Mouse (Mus musculus) thymus, adult 2 months (tissue): ENCODE data around the gene Map2k2. TPM values are rescaled to one million over a fixed set of nuclear protein-coding genes. Genes with fewer than 3 reads are reported as not detected.

ENCODE experiments used
- DNase-seq: peaks from one replicate; pipeline ENCODE4 v3.0.0; 2021
- H3K27ac ChIP-seq: fragments of 200-500 bp; 2 replicates; pipeline ENCODE4 v1.5.1; 2012; ENCODE audit warnings: low read length, control low read depth; ENCODE audit not compliant: control insufficient read depth, insufficient read depth
- H3K27me3 ChIP-seq: fragments of 200-500 bp; 2 replicates; pipeline ENCODE4 v1.6.1; 2012; ENCODE audit warnings: mild to moderate bottlenecking, low read length, moderate library complexity, mixed read lengths; ENCODE audit not compliant: control insufficient read depth, insufficient read depth
- H3K36me3 ChIP-seq: fragments of 200-500 bp; 2 replicates; pipeline ENCODE4 v1.6.1; 2012; ENCODE audit warnings: mild to moderate bottlenecking, low read length, moderate library complexity; ENCODE audit not compliant: control insufficient read depth, insufficient read depth
- H3K4me1 ChIP-seq: fragments of 200-500 bp; replicated peaks from 2 replicates; pipeline ENCODE4 v1.6.1; 2012; ENCODE audit warnings: low read length; ENCODE audit not compliant: control insufficient read depth, insufficient read depth
- H3K4me3 ChIP-seq: fragments of 200-500 bp; 2 replicates; pipeline ENCODE4 v1.5.1; 2012; ENCODE audit warnings: mild to moderate bottlenecking, low read length, control low read depth, moderate library complexity; ENCODE audit not compliant: control insufficient read depth, insufficient read depth
- CTCF ChIP-seq: fragments of 200-500 bp; IDR thresholded peaks from 2 replicates; pipeline ENCODE4 v1.5.1; 2012; ENCODE audit warnings: mild to moderate bottlenecking, control low read depth, low read length, moderate library complexity, borderline replicate concordance; ENCODE audit not compliant: control insufficient read depth, poor library complexity, insufficient read depth; ENCODE audit errors: extremely low read depth
- POLR2A ChIP-seq: fragments of 200-500 bp; IDR thresholded peaks from 2 replicates; pipeline ENCODE4 v1.6.1; 2012; ENCODE audit warnings: mild to moderate bottlenecking, low read length, control low read depth, moderate library complexity; ENCODE audit not compliant: control insufficient read depth, poor library complexity, insufficient read depth; ENCODE audit errors: extremely low read depth
- whole genome bisulfite sequencing: fragments of 180-500 bp; shearing (Covaris S2); methylation state at CpG from one replicate; pipeline ENCODE4 v1.1.7; 2018; 5-methylcytosine and 5-hydroxymethylcytosine counted together
- polyA plus RNA-seq: library from polyadenylated mRNA; depleted of rRNA; stranded (reverse); fragments of >200 nt; gene quantifications from 2 replicates; pipeline ENCODE4 v1.2.3, GENCODE M21; 2012

Gene Map2k2
- polyA plus RNA-seq, 1 experiment = 214 TPM

DNA sequence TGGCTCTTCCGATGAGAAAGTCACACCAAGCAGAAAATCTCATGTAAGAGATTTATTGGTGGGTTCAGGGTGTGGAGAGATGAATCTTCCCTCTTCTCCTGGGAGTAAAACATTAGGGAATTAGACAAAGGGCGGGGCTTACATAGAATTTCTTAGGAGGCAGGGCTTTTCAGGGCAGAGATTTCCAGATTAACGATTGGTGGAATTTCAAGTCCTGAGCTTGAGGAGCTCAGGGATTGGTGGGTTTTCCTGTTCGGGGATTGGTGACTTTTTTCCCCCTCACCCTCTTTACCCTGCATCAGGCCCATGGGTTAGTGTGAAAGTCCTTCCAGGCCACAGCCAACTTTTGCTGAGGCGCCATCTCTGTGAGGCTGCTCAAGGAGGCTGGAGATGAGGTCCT, 37.0 kb upstream of the Map2k2 start:
- TF ChIP-seq CTCF (no peak), POLR2A (no peak)
- Histone ChIP-seq H3K4me3 (no peak overlapping the region), H3K27me3 (no peaks in the 10 kb centered on the region), H3K36me3 (no peaks in the 10 kb centered on the region), H3K27ac (no peak overlapping the region), H3K4me1 (peaks cover 8% of the 10 kb centered on the region; the same call in 1 of the 2 replicates)
- WGBS = 81% methylated on average over 5 of the region's 5 CpGs
- DNase-seq = no peak

GRCm38 (mm10) chr10:81069836-81070235, 35.9 kb upstream of the Map2k2 start, which contains the start of gene Thop1:
Gene Thop1 (plus strand): TSS chr10:81070035.
- TF ChIP-seq POLR2A (peak; percentile 59; the same call in 1 of the 2 replicates), CTCF (peak; percentile 34; the same call in 1 of the 2 replicates)
- WGBS = under 1% methylated on average over 35 of the region's 35 CpGs
- DNase-seq = peak; percentile 97
- Histone ChIP-seq H3K27me3 (no peaks in the 10 kb centered on the region), H3K4me1 (peaks cover 8% of the 10 kb centered on the region; the same call in 1 of the 2 replicates), H3K27ac (no peak within 1 kb of the TSS), H3K4me3 (peak within 1 kb of the TSS; percentile 41), H3K36me3 (no peaks in the 10 kb centered on the region)

- WGBS = 96% methylated on average over 8 of the region's 8 CpGs
- TF ChIP-seq CTCF (no peak), POLR2A (no peak)
- Histone ChIP-seq H3K4me1 (peaks cover 8% of the 10 kb centered on the region; the same call in 1 of the 2 replicates), H3K36me3 (no peaks in the 10 kb centered on the region), H3K27ac (no peak overlapping the region), H3K27me3 (no peaks in the 10 kb centered on the region), H3K4me3 (no peak overlapping the region)
- no peak for DNase-seq
These were observed 33.4 kb upstream of the Map2k2 start for GRCm38 (mm10) chr10:81072290-81072689.

DNA sequence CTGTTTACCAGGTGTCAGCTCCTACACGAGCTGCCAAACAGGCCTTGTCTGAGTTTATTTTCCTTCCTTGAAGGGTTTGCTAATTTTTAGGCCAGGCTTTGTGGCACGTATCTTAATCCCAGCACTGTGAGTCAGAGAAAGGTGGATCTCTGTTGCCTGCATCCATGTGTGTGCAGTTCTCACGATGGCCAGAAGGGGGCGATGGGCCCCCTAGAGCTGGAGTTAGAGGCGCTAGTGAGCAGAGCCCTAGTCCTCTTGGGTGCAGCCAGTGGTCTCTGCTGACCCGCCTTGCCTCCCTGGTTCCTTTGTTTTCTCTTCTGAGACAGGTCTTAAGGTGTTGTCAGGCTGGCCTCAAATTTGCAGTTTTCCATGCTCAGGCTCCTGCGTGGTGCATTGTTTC, 32.3 kb upstream of the Map2k2 start:
- TF ChIP-seq CTCF (peak; percentile 63; the same call in 1 of the 2 replicates), POLR2A (no peak)
- Histone ChIP-seq H3K36me3 (no peaks in the 10 kb centered on the region), H3K4me3 (no peak overlapping the region), H3K4me1 (peaks cover 8% of the 10 kb centered on the region; the same call in 1 of the 2 replicates), H3K27me3 (no peaks in the 10 kb centered on the region), H3K27ac (no peak overlapping the region)
- 75% methylated on average over 7 of the region's 7 CpGs for WGBS
- DNase-seq = peak; percentile 19

- Histone ChIP-seq H3K27ac (no peak overlapping the region), H3K36me3 (no peaks in the 10 kb centered on the region), H3K27me3 (no peaks in the 10 kb centered on the region), H3K4me1 (0 out of 2 replicates have a peak, but pooled peaks cover under 1% of the 10 kb centered on the region), H3K4me3 (no peak overlapping the region)
- 97% methylated on average over 8 of the region's 8 CpGs for WGBS
- no peak for TF ChIP-seq CTCF
- no peak for TF ChIP-seq POLR2A
- no peak for DNase-seq
These were observed 30.0 kb upstream of the Map2k2 start for GRCm38 (mm10) chr10:81075734-81076133.

- WGBS = 83% methylated on average over 1 of the region's 1 CpGs
- H3K27me3 ChIP-seq = no peaks in the 10 kb centered on the region
- TF ChIP-seq POLR2A (no peak), CTCF (no peak)
- H3K27ac ChIP-seq = no peak overlapping the region
- DNase-seq = no peak
- no peaks in the 10 kb centered on the region for H3K36me3 ChIP-seq
- no peaks in the 10 kb centered on the region for H3K4me1 ChIP-seq
- no peak overlapping the region for H3K4me3 ChIP-seq
These were observed 29.4 kb upstream of the Map2k2 start for GRCm38 (mm10) chr10:81076356-81076755.

GRCm38 (mm10) chr10:81077916-81078315, 27.8 kb upstream of the Map2k2 start:
- TF ChIP-seq CTCF (no peak), POLR2A (no peak)
- no peak for DNase-seq
- Histone ChIP-seq H3K27me3 (no peaks in the 10 kb centered on the region), H3K36me3 (no peaks in the 10 kb centered on the region), H3K4me3 (no peak overlapping the region), H3K4me1 (no peaks in the 10 kb centered on the region), H3K27ac (no peak overlapping the region)
- WGBS = 96% methylated on average over 11 of the region's 11 CpGs
